Mouse (Mus musculus) liver, embryonic 15.5 days (tissue): ENCODE data around the gene Evc. TPM values are rescaled to one million over a fixed set of nuclear protein-coding genes. Genes with fewer than 3 reads are reported as not detected.
A peak's percentile ranks its signal among the peaks of the same experiment; 100 is the strongest.

ENCODE experiments used
- ATAC-seq: fragments of 200-750 bp; cut with Nextera tagmentation; 2 replicates; pipeline ENCODE4 v1.8.0; 2017; ENCODE audit warnings: moderate number of reproducible peaks, mild to moderate bottlenecking, moderate library complexity; ENCODE audit not compliant: insufficient read depth
- H3K27ac ChIP-seq: fragments of 300-500 bp; sonication (generic); replicated peaks from 2 replicates; pipeline ENCODE4 v1.5.1; 2015; ENCODE audit warnings: mild to moderate bottlenecking, inconsistent platforms
- H3K27me3 ChIP-seq: fragments of 300-500 bp; sonication (generic); 2 replicates; pipeline ENCODE4 v1.6.1; 2015; ENCODE audit warnings: mild to moderate bottlenecking, inconsistent platforms
- H3K36me3 ChIP-seq: fragments of 300-500 bp; sonication (generic); replicated peaks from 2 replicates; pipeline ENCODE4 v1.6.1; 2015; ENCODE audit warnings: moderate library complexity, mild to moderate bottlenecking, inconsistent platforms
- H3K4me1 ChIP-seq: fragments of 300-500 bp; sonication (generic); replicated peaks from 2 replicates; pipeline ENCODE4 v1.6.1; 2015; ENCODE audit warnings: inconsistent platforms
- H3K4me2 ChIP-seq: fragments of 300-500 bp; sonication (generic); 2 replicates; pipeline ENCODE4 v1.6.1; 2015; ENCODE audit warnings: moderate library complexity, mild to moderate bottlenecking, inconsistent platforms
- H3K4me3 ChIP-seq: fragments of 300-500 bp; sonication (generic); replicated peaks from 2 replicates; pipeline ENCODE4 v1.5.1; 2015; ENCODE audit warnings: mild to moderate bottlenecking, inconsistent platforms
- H3K9ac ChIP-seq: fragments of 300-500 bp; sonication (generic); 2 replicates; pipeline ENCODE4 v1.6.1; 2015; ENCODE audit warnings: moderate library complexity, mild to moderate bottlenecking, inconsistent platforms
- H3K9me3 ChIP-seq: fragments of 300-500 bp; sonication (generic); replicated peaks from 2 replicates; pipeline ENCODE4 v1.6.1; 2016; ENCODE audit warnings: inconsistent platforms
- WGBS: fragments of 180-500 bp; shearing (Covaris S2); methylation state at CpG from one replicate; pipeline ENCODE4 v1.1.7; 2015; ENCODE audit warnings: mixed read lengths; ENCODE audit not compliant: insufficient replicate concordance; 5-methylcytosine and 5-hydroxymethylcytosine counted together
- polyA plus RNA-seq: library from polyadenylated mRNA; unstranded; fragments of >200 nt; fragmentation: Nextera tagmentation; extraction: Ambion mirVana; gene quantifications from 2 replicates; pipeline ENCODE4 v1.2.1, GENCODE M21; 2015

Evc gene
- polyA plus RNA-seq, 1 experiment from 2014 or later: 1.0 TPM

DNA sequence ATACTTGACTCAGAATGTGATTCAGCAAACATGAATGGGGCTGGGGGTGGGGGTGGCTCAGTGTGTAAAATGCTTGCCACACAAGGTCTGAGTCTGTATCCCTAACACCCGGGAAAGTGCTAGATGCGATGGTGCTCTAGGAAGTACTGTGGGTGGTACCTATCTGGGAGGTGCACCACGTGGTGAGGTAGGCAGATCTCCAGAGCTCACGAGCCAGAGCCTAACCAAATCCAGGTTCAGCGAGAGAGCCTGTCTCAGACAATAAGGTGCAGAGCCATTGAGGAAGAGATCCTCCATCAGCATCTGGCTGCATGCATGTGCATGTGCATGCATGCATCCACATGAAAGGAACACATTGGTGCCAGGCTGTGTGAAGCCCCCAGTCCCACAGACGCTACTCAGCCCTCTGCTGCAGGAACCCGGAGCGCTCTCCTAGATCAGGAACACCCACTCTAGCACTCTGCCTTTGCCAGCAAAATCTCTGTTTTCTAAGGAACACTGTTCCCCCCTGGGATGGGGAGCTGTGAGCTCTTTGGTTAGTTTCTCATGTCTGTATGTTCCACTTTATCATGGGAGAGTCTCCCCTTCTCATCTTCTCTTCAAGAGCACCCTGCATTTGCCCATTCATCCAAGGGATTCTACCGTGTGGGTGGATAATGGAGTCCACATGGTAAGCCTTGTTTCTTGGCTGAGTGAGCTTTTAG is 84.4 kb downstream of the Evc start:
- no peaks in the 10 kb centered on the region for H3K9me3 ChIP-seq

DNA sequence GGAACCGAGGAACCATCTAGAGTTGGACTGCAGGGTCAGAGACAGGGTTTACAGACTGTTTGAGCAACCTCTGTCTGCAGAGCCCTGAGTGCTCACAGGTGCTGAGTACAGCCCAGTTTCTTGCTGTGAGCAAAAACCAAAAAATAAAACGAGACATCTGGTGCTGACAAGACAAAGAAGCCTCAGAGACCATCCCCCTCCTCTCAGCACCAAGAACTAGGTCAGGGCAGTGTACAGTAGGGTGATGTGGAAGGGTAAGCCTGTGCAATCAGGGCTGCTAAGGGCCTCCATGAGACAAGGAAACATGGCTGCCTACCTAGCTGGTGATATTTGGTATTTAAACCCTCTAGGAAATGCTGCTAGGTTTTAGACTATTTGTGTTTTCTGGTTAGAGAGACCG is 85.1 kb downstream of the Evc start:
- H3K27me3 ChIP-seq: peaks cover 14% of the 10 kb centered on the region

More for the DNA sequence above, 84.4 kb downstream of the Evc start:
- H3K9ac ChIP-seq: no peak overlapping the region
- ATAC-seq: no peak
- no peaks in the 10 kb centered on the region for H3K36me3 ChIP-seq
- no peak overlapping the region for H3K27ac ChIP-seq
- no peak overlapping the region for H3K4me2 ChIP-seq
- 63% methylated on average over 9 of the region's 9 CpGs for WGBS
- H3K4me3 ChIP-seq: no peak overlapping the region
- peaks cover 7% of the 10 kb centered on the region for H3K27me3 ChIP-seq
- H3K4me1 ChIP-seq: no peaks in the 10 kb centered on the region

DNA sequence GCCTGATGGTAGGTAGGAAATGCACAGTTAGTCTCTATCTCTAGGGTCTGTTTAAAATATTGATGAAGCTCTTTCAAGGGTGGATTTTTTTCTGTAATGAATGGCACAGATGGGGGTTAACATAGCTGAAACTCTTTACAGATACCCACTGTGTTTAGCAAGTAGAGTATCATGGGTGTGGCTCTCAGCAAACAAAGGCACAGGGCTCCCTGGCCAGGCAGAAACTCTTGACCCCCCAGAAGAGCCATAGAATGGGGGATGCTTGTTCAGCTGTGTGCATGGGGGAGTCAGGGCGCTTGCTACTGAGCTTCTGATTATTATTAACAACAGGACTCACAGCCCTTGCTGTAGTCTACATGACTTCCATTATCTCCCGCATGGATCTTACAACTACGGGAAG is 87.8 kb downstream of the Evc start:
- Histone ChIP-seq H3K4me3 (no peak overlapping the region), H3K4me2 (no peak overlapping the region), H3K27ac (no peak overlapping the region), H3K4me1 (no peaks in the 10 kb centered on the region), H3K27me3 (peaks cover 41% of the 10 kb centered on the region), H3K36me3 (no peaks in the 10 kb centered on the region), H3K9ac (no peak overlapping the region), H3K9me3 (no peaks in the 10 kb centered on the region)
- 62% methylated on average over 3 of the region's 3 CpGs for WGBS
- ATAC-seq: no peak

More for the DNA sequence above, 85.1 kb downstream of the Evc start:
- Histone ChIP-seq H3K4me2 (no peak overlapping the region), H3K27ac (no peak overlapping the region), H3K9me3 (no peaks in the 10 kb centered on the region), H3K9ac (no peak overlapping the region), H3K4me1 (no peaks in the 10 kb centered on the region), H3K4me3 (no peak overlapping the region), H3K36me3 (no peaks in the 10 kb centered on the region)
- ATAC-seq: no peak
- WGBS: 44% methylated on average over 3 of the region's 3 CpGs

DNA sequence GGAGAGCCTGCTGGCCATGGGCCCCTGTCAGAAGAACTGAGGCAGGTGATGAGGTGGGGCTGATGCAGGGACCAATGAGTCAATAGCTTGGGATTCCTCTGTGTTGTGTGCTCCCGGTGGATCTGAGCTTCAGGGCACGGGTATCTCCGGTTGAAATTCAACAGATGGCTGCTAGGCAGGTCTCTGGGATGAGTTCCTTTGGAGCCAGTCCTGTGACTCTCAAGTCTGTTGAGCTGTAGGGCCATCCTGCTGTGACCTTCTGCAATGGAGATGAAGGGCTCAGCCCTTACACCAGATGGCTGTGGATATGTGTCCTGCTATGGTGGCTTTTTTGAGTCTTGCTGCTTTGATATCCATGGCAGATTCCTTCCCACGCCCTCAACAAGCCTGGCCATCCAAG is 89.2 kb downstream of the Evc start:
- ATAC-seq: no peak
- Histone ChIP-seq H3K9me3 (no peaks in the 10 kb centered on the region), H3K4me2 (no peak overlapping the region), H3K4me3 (no peak overlapping the region), H3K4me1 (no peaks in the 10 kb centered on the region), H3K27ac (no peak overlapping the region), H3K9ac (no peak overlapping the region), H3K27me3 (peaks cover 55% of the 10 kb centered on the region), H3K36me3 (no peaks in the 10 kb centered on the region)
- WGBS: 29% methylated on average over 4 of the region's 4 CpGs

DNA sequence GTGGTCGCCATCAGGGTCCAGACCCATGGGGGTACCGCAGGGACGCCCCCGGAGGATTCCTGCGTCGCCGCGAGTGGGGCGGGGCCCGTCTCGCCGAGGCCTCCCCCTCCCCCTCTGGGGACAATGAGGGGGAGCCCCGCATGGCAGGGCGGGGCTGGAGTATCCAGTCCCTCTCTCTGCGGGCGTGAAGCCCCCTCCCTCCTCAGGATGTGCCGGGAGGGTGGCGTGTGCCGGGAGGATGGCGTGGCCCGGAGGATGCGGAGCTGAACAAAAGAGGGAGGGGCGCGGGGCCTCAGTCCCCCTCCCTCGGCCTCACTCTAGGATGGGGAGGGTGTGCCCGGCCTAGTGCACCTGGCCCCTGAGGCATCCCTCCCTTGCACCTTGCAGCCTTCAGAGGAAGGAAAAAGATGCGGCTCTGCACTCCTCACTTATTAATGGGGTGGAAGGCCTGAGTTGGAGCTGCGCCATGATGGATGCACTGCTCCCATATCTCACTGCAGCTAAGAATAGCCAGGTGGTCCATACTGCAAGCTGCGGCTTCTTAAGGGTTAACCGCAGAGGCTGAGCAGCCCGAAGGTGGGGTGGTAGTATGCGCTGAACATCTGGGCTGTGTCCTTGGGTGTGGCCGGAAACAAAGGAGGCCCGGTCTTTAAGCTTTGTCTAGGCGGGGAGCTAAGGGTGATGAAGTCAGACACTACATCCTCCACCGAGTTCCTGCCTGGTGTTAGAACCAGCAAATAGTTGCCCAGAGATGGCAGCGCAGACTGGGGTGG is 90.4 kb downstream of the Evc start:
- Histone ChIP-seq H3K27ac (no peak overlapping the region), H3K4me1 (peaks cover 7% of the 10 kb centered on the region), H3K27me3 (peaks cover 67% of the 10 kb centered on the region), H3K9me3 (no peaks in the 10 kb centered on the region), H3K9ac (no peak overlapping the region), H3K36me3 (no peaks in the 10 kb centered on the region), H3K4me3 (peak overlapping the region; percentile 27), H3K4me2 (no peak overlapping the region)
- WGBS: 4% methylated on average over 37 of the region's 37 CpGs
- no peak for ATAC-seq

DNA sequence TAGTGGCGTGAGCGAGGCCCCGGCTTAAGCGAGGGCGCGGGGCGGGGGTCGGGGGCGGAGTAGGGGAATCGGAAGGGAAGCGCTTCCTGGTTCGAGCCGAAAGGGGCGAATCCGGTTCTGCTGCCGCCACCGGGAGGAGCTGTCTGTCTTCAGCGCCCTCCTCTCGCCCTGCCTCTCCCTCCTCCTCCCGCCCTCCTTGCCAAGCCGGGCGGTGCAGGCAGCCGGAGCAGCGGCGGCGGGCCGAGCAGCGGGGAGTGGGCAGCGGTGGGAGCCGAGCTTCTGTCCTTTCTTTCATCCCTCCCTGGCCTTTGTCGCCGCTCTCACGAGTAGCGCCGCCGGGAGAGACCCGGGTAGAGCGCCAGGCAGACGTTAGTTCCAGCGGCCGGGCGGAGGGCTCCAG is 91.0 kb downstream of the Evc start:
- 2% methylated on average over 42 of the region's 42 CpGs for WGBS
- H3K36me3 ChIP-seq: no peaks in the 10 kb centered on the region
- H3K9me3 ChIP-seq: no peaks in the 10 kb centered on the region
- peaks cover 7% of the 10 kb centered on the region for H3K4me1 ChIP-seq
- no peak for ATAC-seq
- H3K4me3 ChIP-seq: peak overlapping the region; percentile 27
- H3K27ac ChIP-seq: no peak overlapping the region
- H3K27me3 ChIP-seq: peaks cover 73% of the 10 kb centered on the region
- peak overlapping the region; percentile 35 for H3K4me2 ChIP-seq
- H3K9ac ChIP-seq: no peak overlapping the region

DNA sequence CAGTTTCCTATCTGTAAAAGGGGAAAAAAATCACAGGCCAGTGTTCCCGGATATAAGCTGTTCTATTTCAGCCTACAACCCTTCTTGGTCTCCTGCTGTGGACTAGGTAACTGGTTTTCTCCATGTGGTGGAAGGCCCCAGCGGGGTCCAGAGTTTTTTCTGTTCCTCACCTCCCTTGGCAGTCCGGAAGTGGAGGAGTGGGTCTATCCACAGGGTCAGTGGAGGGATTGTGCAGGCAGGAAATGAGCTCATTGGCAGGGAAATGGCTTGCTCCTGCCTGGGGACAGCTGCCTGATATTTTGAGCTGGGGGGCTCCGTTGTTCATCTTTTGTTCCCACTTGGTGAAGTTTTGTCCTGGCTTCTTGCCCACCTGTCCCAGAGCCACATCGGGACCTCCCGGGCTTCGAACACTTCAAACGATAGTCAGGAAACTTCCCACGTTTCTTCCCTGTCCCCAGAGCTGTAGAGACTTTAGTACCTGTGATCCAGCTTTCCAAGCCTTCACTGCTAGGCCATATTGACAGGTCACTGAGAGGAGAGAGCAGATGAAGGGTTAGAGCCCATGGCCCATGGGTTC is 91.9 kb downstream of the Evc start:
- Histone ChIP-seq H3K9me3 (no peaks in the 10 kb centered on the region), H3K4me2 (no peak overlapping the region), H3K27ac (no peak overlapping the region), H3K4me1 (peaks cover 7% of the 10 kb centered on the region), H3K4me3 (no peak overlapping the region), H3K27me3 (peaks cover 82% of the 10 kb centered on the region), H3K9ac (no peak overlapping the region), H3K36me3 (no peaks in the 10 kb centered on the region)
- no peak for ATAC-seq
- 19% methylated on average over 9 of the region's 9 CpGs for WGBS

DNA sequence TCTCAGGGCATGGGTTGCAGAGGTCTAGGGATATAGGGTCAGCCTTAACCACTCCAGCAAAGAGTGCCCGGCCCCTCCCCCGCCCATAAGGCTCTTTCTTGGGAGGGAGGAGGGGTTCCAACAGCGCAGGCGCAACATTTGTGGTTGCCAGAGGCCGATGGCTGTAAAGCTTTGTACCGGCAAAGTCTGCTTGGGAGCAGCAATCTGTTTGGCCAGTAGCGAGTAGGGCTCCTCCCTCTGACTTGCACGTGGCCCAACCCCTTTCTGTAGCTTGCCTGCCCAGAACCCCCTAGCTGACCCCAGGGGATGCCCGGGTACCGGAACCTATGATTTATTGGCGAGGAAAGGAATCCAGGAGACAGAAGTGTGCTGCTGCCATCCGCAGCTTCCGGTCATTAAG is 92.5 kb downstream of the Evc start:
- H3K9me3 ChIP-seq: no peaks in the 10 kb centered on the region
- H3K36me3 ChIP-seq: no peaks in the 10 kb centered on the region
- H3K4me2 ChIP-seq: no peak overlapping the region
- H3K9ac ChIP-seq: no peak overlapping the region
- WGBS: 3% methylated on average over 13 of the region's 13 CpGs
- H3K4me1 ChIP-seq: peaks cover 7% of the 10 kb centered on the region
- peaks cover 84% of the 10 kb centered on the region for H3K27me3 ChIP-seq
- H3K4me3 ChIP-seq: no peak overlapping the region
- ATAC-seq: no peak
- no peak overlapping the region for H3K27ac ChIP-seq

DNA sequence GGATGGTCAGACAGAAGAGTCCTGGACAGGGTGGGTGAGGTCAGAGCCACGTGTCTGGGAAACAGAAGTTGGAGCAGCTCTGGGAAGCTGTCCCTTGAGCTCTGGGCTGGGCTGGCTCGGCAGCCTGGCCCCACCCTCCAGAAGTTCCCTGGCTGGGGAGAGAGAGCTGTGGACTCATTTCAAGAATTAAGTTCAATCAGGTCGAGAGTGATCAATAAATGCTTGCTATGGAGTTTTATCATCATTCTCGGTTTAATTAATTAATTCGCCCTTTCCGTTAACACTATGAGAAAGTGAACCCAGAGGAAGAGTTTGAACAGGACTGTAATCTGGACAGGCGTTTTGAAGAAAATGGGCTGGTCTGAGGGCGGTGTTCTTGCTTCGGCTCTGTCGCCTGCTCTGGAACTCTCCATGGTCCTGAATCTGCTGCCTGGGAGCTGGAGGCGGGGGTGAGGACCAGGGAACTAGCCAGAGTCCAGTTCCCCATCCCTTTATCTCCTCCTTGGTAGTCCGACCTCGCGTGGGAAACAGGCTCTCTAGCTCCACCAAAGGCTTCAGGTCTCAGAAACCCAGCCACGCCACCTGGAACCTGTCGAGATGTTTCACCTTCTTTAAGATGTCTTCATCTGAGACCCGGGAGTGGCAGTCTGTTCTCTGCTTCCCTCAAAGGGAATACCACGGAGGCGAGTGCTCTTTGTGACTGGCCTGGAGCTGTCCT is 93.4 kb downstream of the Evc start:
- H3K9ac ChIP-seq: no peak overlapping the region
- H3K27ac ChIP-seq: no peak overlapping the region
- ATAC-seq: no peak
- H3K4me1 ChIP-seq: peaks cover 7% of the 10 kb centered on the region
- H3K4me2 ChIP-seq: no peak overlapping the region
- no peak overlapping the region for H3K4me3 ChIP-seq
- no peaks in the 10 kb centered on the region for H3K36me3 ChIP-seq
- H3K27me3 ChIP-seq: peaks cover 84% of the 10 kb centered on the region
- H3K9me3 ChIP-seq: no peaks in the 10 kb centered on the region
- WGBS: 1% methylated on average over 19 of the region's 19 CpGs

DNA sequence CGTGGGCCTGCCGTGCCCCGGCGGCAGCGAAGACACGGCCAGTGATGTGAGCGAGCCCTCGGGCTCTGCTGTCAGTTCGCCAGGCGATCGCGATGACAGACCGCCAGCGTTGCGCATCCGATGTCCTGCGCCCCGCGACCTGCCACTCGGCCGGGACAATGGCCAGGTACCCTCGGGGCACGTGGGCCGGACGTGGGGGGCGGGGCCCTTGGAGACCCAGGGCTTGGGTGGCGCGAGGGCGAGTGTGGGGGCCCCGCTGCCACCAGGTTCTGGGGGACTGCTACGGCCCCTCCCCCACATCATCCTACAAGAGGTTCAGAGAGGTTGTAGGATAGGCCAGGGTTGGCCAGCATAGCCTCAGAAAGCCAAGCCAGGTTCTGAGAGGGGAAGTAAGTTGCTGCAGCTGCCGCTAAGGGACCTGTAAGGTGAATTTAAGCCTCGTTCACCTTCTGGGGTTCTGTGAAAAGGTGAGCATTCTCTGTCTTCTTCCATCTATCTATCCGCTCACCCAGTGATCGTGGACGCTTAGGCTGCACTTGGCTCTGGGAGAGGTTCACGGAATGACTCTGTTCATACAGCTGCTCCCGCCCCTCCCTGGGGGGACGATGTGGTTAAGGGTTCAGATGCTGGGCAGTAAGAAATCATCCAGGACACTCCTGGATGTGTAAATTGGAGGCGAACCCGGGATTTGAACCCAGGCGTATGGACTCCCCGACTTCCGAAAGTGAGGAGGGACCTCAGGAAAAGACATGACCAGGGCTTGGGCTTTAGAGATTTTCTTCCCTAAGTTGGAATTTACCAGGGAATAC is 94.1 kb downstream of the Evc start:
- peaks cover 7% of the 10 kb centered on the region for H3K4me1 ChIP-seq
- ATAC-seq: no peak
- H3K36me3 ChIP-seq: no peaks in the 10 kb centered on the region
- peak overlapping the region; percentile 41 for H3K4me2 ChIP-seq
- H3K9me3 ChIP-seq: no peaks in the 10 kb centered on the region
- H3K27ac ChIP-seq: no peak overlapping the region
- 13% methylated on average over 44 of the region's 44 CpGs for WGBS
- H3K4me3 ChIP-seq: 0 out of 2 replicates have a peak overlapping the region, but pooled peaks have one; percentile 5
- no peak overlapping the region for H3K9ac ChIP-seq
- H3K27me3 ChIP-seq: peaks cover 80% of the 10 kb centered on the region
